Mouse (Mus musculus) ES-Bruce4 (cell line): ENCODE data around the gene Vamp5.

Source experiments
- CTCF ChIP-seq: IDR thresholded peaks from one replicate; pipeline ENCODE4 v1.8.1; 2011; ENCODE audit warnings: low read depth, low read length
- POLR2A ChIP-seq: IDR thresholded peaks from one replicate; pipeline ENCODE4 v1.8.1; 2011; ENCODE audit warnings: low read length; ENCODE audit not compliant: insufficient read depth

DNA sequence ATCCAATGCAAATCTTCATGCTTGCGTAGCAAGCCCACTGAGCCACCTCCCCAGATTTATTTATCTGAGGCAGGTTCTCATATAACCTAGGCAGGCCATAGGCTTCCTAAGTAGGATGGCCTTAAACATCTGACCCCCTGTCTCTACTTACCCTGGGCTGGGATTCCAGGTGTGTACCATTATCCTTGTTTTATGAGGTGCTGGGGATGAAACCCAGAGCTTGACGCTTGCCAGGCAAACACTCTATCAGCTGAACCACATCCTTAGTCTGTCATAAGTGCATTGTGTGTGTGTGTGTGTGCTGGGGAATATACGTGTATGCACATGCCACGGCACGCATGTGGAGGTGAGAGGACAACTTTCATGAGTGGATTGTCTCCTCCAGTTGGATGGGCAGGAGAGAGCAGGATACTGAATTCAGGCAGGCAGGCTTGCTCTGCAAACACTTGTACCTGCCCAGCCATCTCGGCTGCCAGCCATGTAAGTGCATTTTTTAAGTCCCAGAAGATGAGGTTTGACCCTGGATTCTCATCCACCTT lies 8.6 kb upstream of the Vamp5 start:
- no peak for TF ChIP-seq POLR2A
- no peak for TF ChIP-seq CTCF
